Mouse (Mus musculus): ENCODE measurements around the gene Gm6358. TPM values are rescaled to one million over a fixed set of nuclear protein-coding genes. Genes with fewer than 3 reads are reported as not detected.
"Not testable (repeated sequence)": the region's sequence is repeated elsewhere in the genome, so short reads cannot be mapped to it uniquely, and the experiment has no call there.

The Gm6358 gene
- total RNA-seq (2014; rRNA removed) (not detected in 2 replicates), polyA plus RNA-seq (2015; fragmentation: Nextera tagmentation; extraction: Ambion mirVana) (not detected in 2 replicates)

GRCm38 (mm10) chr16:89140551-89140950, at the start of gene Gm6358:
Gene Gm6358, plus strand, starts transcription at chr16:89140851.
- no peak for ATAC-seq (ENCODE audit: low FRiP score)
- DNase-seq (ENCODE audit: low spot score): no peak
- Histone ChIP-seq H3K4me2 (ENCODE audit: low read depth, low read length, poor library complexity, severe bottlenecking) (no peak within 1 kb of the TSS), H3K27ac (ENCODE audit: low read depth, low read length) (no peak within 1 kb of the TSS), H3K36me3 (ENCODE audit: insufficient read depth, low read length) (no peaks in the 10 kb centered on the region), H3K4me1 (ENCODE audit: insufficient read depth, low read length) (no peaks in the 10 kb centered on the region), H3K9ac (replicated peaks; ENCODE audit: low read length, poor library complexity, severe bottlenecking) (no peak within 1 kb of the TSS), H3K9me3 (ENCODE audit: low read length) (no peaks in the 10 kb centered on the region), H3K27me3 (ENCODE audit: insufficient read depth, low read length) (no peaks in the 10 kb centered on the region), H3K4me3 (ENCODE audit: low read depth, low read length) (no peak within 1 kb of the TSS)
- WGBS: 89% methylated on average over 1 of the region's 1 CpGs
- no peak for TF ChIP-seq CTCF (IDR thresholded peaks at IDR 0.05)

- H3K27me3 ChIP-seq (ENCODE audit: insufficient read depth, low read length): no peaks in the 10 kb centered on the region
- ATAC-seq (ENCODE audit: low FRiP score): no peak
- H3K4me1 ChIP-seq (ENCODE audit: insufficient read depth, low read length): no peaks in the 10 kb centered on the region
- no peak within 1 kb of the TSS for H3K4me2 ChIP-seq (ENCODE audit: low read depth, low read length, poor library complexity, severe bottlenecking)
- no peak within 1 kb of the TSS for H3K4me3 ChIP-seq (ENCODE audit: low read depth, low read length)
- H3K27ac ChIP-seq (ENCODE audit: low read depth, low read length): no peak within 1 kb of the TSS
- 0 out of 2 replicates have a peak, but pooled peaks cover 5% of the 10 kb centered on the region for H3K9me3 ChIP-seq (ENCODE audit: low read length)
- 97% methylated on average over 1 of the region's 1 CpGs for WGBS
- no peaks in the 10 kb centered on the region for H3K36me3 ChIP-seq (ENCODE audit: insufficient read depth, low read length)
- H3K9ac ChIP-seq (replicated peaks; ENCODE audit: low read length, poor library complexity, severe bottlenecking): no peak within 1 kb of the TSS
- no peak for DNase-seq (ENCODE audit: low spot score)
- TF ChIP-seq CTCF (IDR thresholded peaks at IDR 0.05): no peak
These were observed 10.1 kb downstream of the Gm6358 start, which contains the start of gene Gm10061 for GRCm38 (mm10) chr16:89150786-89151185. Gene Gm10061, plus strand, starts transcription at chr16:89151086.

GRCm38 (mm10) chr16:89157652-89158051, 17.0 kb downstream of the Gm6358 start, which contains the start of gene Gm9789:
Gene Gm9789, plus strand, starts transcription at chr16:89157952.
- no peaks in the 10 kb centered on the region for H3K36me3 ChIP-seq (ENCODE audit: insufficient read depth, low read length)
- ATAC-seq (ENCODE audit: low FRiP score) (no peak), DNase-seq (ENCODE audit: low spot score) (no peak)
- H3K9ac ChIP-seq (replicated peaks; ENCODE audit: low read length, poor library complexity, severe bottlenecking): no peak within 1 kb of the TSS
- H3K4me1 ChIP-seq (ENCODE audit: insufficient read depth, low read length): no peaks in the 10 kb centered on the region
- H3K9me3 ChIP-seq (ENCODE audit: low read length): no peaks in the 10 kb centered on the region
- no peaks in the 10 kb centered on the region for H3K27me3 ChIP-seq (ENCODE audit: insufficient read depth, low read length)
- no peak for TF ChIP-seq CTCF (IDR thresholded peaks at IDR 0.05)
- no peak within 1 kb of the TSS for H3K27ac ChIP-seq (ENCODE audit: low read depth, low read length)
- H3K4me3 ChIP-seq (ENCODE audit: low read depth, low read length): no peak within 1 kb of the TSS
- H3K4me2 ChIP-seq (ENCODE audit: low read depth, low read length, poor library complexity, severe bottlenecking): no peak within 1 kb of the TSS
- WGBS: 91% methylated on average over 4 of the region's 4 CpGs

- ATAC-seq (ENCODE audit: low FRiP score); H3K4me3 ChIP-seq (ENCODE audit: low read depth, low read length); H3K9ac ChIP-seq (replicated peaks; ENCODE audit: low read length, poor library complexity, severe bottlenecking); H3K27me3 ChIP-seq (ENCODE audit: insufficient read depth, low read length); H3K9me3 ChIP-seq (ENCODE audit: low read length); H3K36me3 ChIP-seq (ENCODE audit: insufficient read depth, low read length); H3K4me2 ChIP-seq (ENCODE audit: low read depth, low read length, poor library complexity, severe bottlenecking); DNase-seq (ENCODE audit: low spot score); H3K27ac ChIP-seq (ENCODE audit: low read depth, low read length); H3K4me1 ChIP-seq (ENCODE audit: insufficient read depth, low read length): not testable (repeated sequence)
These were observed 28.5 kb downstream of the Gm6358 start, which contains the start of gene Gm7735 for GRCm38 (mm10) chr16:89169190-89169589. Gene Gm7735, plus strand, starts transcription at chr16:89169490.

GRCm38 (mm10) chr16:89174435-89174834, 33.8 kb downstream of the Gm6358 start, which contains the start of gene 1110057P08Rik:
Gene 1110057P08Rik, plus strand, starts transcription at chr16:89174735.
- no peak for TF ChIP-seq CTCF (IDR thresholded peaks at IDR 0.05)
- no peak for ATAC-seq (ENCODE audit: low FRiP score)
- Histone ChIP-seq H3K4me1 (ENCODE audit: insufficient read depth, low read length) (no peaks in the 10 kb centered on the region), H3K4me2 (ENCODE audit: low read depth, low read length, poor library complexity, severe bottlenecking) (no peak within 1 kb of the TSS), H3K36me3 (ENCODE audit: insufficient read depth, low read length) (no peaks in the 10 kb centered on the region), H3K9ac (replicated peaks; ENCODE audit: low read length, poor library complexity, severe bottlenecking) (no peak within 1 kb of the TSS), H3K27ac (ENCODE audit: low read depth, low read length) (no peak within 1 kb of the TSS), H3K4me3 (ENCODE audit: low read depth, low read length) (no peak within 1 kb of the TSS), H3K27me3 (ENCODE audit: insufficient read depth, low read length) (no peaks in the 10 kb centered on the region), H3K9me3 (ENCODE audit: low read length) (no peaks in the 10 kb centered on the region)
- DNase-seq (ENCODE audit: low spot score): no peak
- 80% methylated on average over 2 of the region's 2 CpGs for WGBS

- ATAC-seq (ENCODE audit: low FRiP score): no peak
- WGBS: 84% methylated on average over 4 of the region's 4 CpGs
- H3K4me1 ChIP-seq (ENCODE audit: insufficient read depth, low read length): no peaks in the 10 kb centered on the region
These were observed 48.0 kb downstream of the Gm6358 start for GRCm38 (mm10) chr16:89188621-89189020.

More at GRCm38 (mm10) chr16:89188621-89189020, 48.0 kb downstream of the Gm6358 start:
- TF ChIP-seq CTCF (IDR thresholded peaks at IDR 0.05): no peak
- DNase-seq (ENCODE audit: low spot score): no peak
- no peak overlapping the region for H3K9ac ChIP-seq (replicated peaks; ENCODE audit: low read length, poor library complexity, severe bottlenecking)
- H3K36me3 ChIP-seq (ENCODE audit: insufficient read depth, low read length): no peaks in the 10 kb centered on the region
- no peak overlapping the region for H3K27ac ChIP-seq (ENCODE audit: low read depth, low read length)
- H3K4me3 ChIP-seq (ENCODE audit: low read depth, low read length): no peak overlapping the region
- no peak overlapping the region for H3K4me2 ChIP-seq (ENCODE audit: low read depth, low read length, poor library complexity, severe bottlenecking)
- H3K9me3 ChIP-seq (ENCODE audit: low read length): no peaks in the 10 kb centered on the region
- H3K27me3 ChIP-seq (ENCODE audit: insufficient read depth, low read length): no peaks in the 10 kb centered on the region

Other genes starting within 250 kb of the Gm6358 start
- gene Krtap19-5, start 244.4 kb upstream of the Gm6358 start, total RNA-seq (2014; rRNA removed): not detected in 2 replicates
- not detected in 2 replicates for gene Krtap19-5, start 244.4 kb upstream of the Gm6358 start, polyA plus RNA-seq (2015; fragmentation: Nextera tagmentation; extraction: Ambion mirVana)
- not detected in 2 replicates for gene Krtap19-9b, start 208.6 kb upstream of the Gm6358 start, total RNA-seq (2014; rRNA removed)
- gene Krtap19-9b, start 208.6 kb upstream of the Gm6358 start, polyA plus RNA-seq (2015; fragmentation: Nextera tagmentation; extraction: Ambion mirVana): not detected in 2 replicates
- not detected in 2 replicates for gene Krtap16-3, start 178.0 kb upstream of the Gm6358 start, total RNA-seq (2014; rRNA removed)
- gene Krtap16-3, start 178.0 kb upstream of the Gm6358 start, polyA plus RNA-seq (2015; fragmentation: Nextera tagmentation; extraction: Ambion mirVana): not detected in 2 replicates
- gene Krtap22-2, start 130.1 kb upstream of the Gm6358 start, total RNA-seq (2014; rRNA removed): not detected in 2 replicates
- gene Krtap22-2, start 130.1 kb upstream of the Gm6358 start, polyA plus RNA-seq (2015; fragmentation: Nextera tagmentation; extraction: Ambion mirVana): not detected in 2 replicates
- not detected in 2 replicates for gene Gm10229, start 125.6 kb upstream of the Gm6358 start, total RNA-seq (2014; rRNA removed)
- not detected in 2 replicates for gene Gm10229, start 125.6 kb upstream of the Gm6358 start, polyA plus RNA-seq (2015; fragmentation: Nextera tagmentation; extraction: Ambion mirVana)
- gene Krtap6-1, start 109.2 kb upstream of the Gm6358 start, total RNA-seq (2014; rRNA removed): not detected in 2 replicates
- gene Krtap6-1, start 109.2 kb upstream of the Gm6358 start, polyA plus RNA-seq (2015; fragmentation: Nextera tagmentation; extraction: Ambion mirVana): not detected in 2 replicates
- gene Gm10228, start 99.4 kb upstream of the Gm6358 start, total RNA-seq (2014; rRNA removed): not detected in 2 replicates
- not detected in 2 replicates for gene Gm10228, start 99.4 kb upstream of the Gm6358 start, polyA plus RNA-seq (2015; fragmentation: Nextera tagmentation; extraction: Ambion mirVana)
- gene Krtap6-5, start 93.0 kb upstream of the Gm6358 start, total RNA-seq (2014; rRNA removed): not detected in 2 replicates
- gene Krtap6-5, start 93.0 kb upstream of the Gm6358 start, polyA plus RNA-seq (2015; fragmentation: Nextera tagmentation; extraction: Ambion mirVana): not detected in 2 replicates
- gene 1110025L11Rik, start 76.8 kb upstream of the Gm6358 start, total RNA-seq (2014; rRNA removed): not detected in 2 replicates
- not detected in 2 replicates for gene 1110025L11Rik, start 76.8 kb upstream of the Gm6358 start, polyA plus RNA-seq (2015; fragmentation: Nextera tagmentation; extraction: Ambion mirVana)
- gene Krtap6-3, start 56.8 kb upstream of the Gm6358 start, total RNA-seq (2014; rRNA removed): not detected in 2 replicates
- gene Krtap6-3, start 56.8 kb upstream of the Gm6358 start, polyA plus RNA-seq (2015; fragmentation: Nextera tagmentation; extraction: Ambion mirVana): not detected in 2 replicates
- gene Gm10061, start 10.2 kb downstream of the Gm6358 start, total RNA-seq (2014; rRNA removed): not detected in 2 replicates
- not detected in 2 replicates for gene Gm10061, start 10.2 kb downstream of the Gm6358 start, polyA plus RNA-seq (2015; fragmentation: Nextera tagmentation; extraction: Ambion mirVana)
- gene Gm9789, start 17.1 kb downstream of the Gm6358 start, total RNA-seq (2014; rRNA removed): not detected in 2 replicates
- not detected in 2 replicates for gene Gm9789, start 17.1 kb downstream of the Gm6358 start, polyA plus RNA-seq (2015; fragmentation: Nextera tagmentation; extraction: Ambion mirVana)
- not detected in 2 replicates for gene Gm7735, start 28.6 kb downstream of the Gm6358 start, total RNA-seq (2014; rRNA removed)
- gene Gm7735, start 28.6 kb downstream of the Gm6358 start, polyA plus RNA-seq (2015; fragmentation: Nextera tagmentation; extraction: Ambion mirVana): not detected in 2 replicates
- gene 1110057P08Rik, start 33.9 kb downstream of the Gm6358 start, total RNA-seq (2014; rRNA removed): not detected in 2 replicates
- gene 1110057P08Rik, start 33.9 kb downstream of the Gm6358 start, polyA plus RNA-seq (2015; fragmentation: Nextera tagmentation; extraction: Ambion mirVana): not detected in 2 replicates
- not detected in 2 replicates for gene Krtap20-2, start 65.0 kb downstream of the Gm6358 start, total RNA-seq (2014; rRNA removed)
- not detected in 2 replicates for gene Krtap20-2, start 65.0 kb downstream of the Gm6358 start, polyA plus RNA-seq (2015; fragmentation: Nextera tagmentation; extraction: Ambion mirVana)